Mouse (Mus musculus): Measurements from ENCODE around the gene Lpp.

GRCm38 (mm10) chr16:24476911-24477401 is 83.6 kb downstream of the Lpp start:
- no peak for TF ChIP-seq CTCF (IDR thresholded peaks at IDR 0.05; ENCODE audit: borderline replicate concordance, control insufficient read depth, extremely low read depth, insufficient read depth, low read length, poor library complexity)
- TF ChIP-seq POLR2A (IDR thresholded peaks at IDR 0.05; ENCODE audit: control insufficient read depth, extremely low read depth, insufficient read depth, low read length, poor library complexity) = no peak

Data from thymus, adult 2 months (tissue).